Mouse (Mus musculus) left cerebral cortex, adult 18-20 months (tissue): ENCODE measurements around the gene Snd1. TPM values are rescaled to one million over a fixed set of nuclear protein-coding genes. Genes with fewer than 3 reads are reported as not detected.
A peak's percentile ranks its signal among the peaks of the same experiment; 100 is the strongest.

Source experiments
- DNase-seq, 2 experiments: peaks; one replicate each; pipeline ENCODE4 v3.0.0; 2021 to 2022; ENCODE audit warnings: low spot score in 2 of 2, mixed read lengths in 1 of 2
- total RNA-seq, 2 experiments: library from RNA; stranded (reverse); gene quantifications; 2 replicates each; pipeline ENCODE4 v1.2.3; 2021

Gene Snd1
- total RNA-seq, 2 experiments from 2014 or later: 80.5 to 83.0 TPM

- DNase-seq: peak; percentile 70 to 77
Observed at GRCm38 (mm10) chr6:28537851-28538527, 63.0 kb downstream of the Snd1 start.

GRCm38 (mm10) chr6:28542298-28542701 lies 67.4 kb downstream of the Snd1 start:
- DNase-seq: peak; percentile 53 to 71

- DNase-seq: no peak
Observed at GRCm38 (mm10) chr6:28546943-28547342, 72.0 kb downstream of the Snd1 start.

GRCm38 (mm10) chr6:28549374-28549773 lies 74.4 kb downstream of the Snd1 start:
- DNase-seq: peak in 1 of 2 experiments; percentile 45

- DNase-seq: no peak
Observed at GRCm38 (mm10) chr6:28550255-28551004, 75.5 kb downstream of the Snd1 start.

- peak in 1 of 2 experiments; percentile 59 for DNase-seq
Observed at GRCm38 (mm10) chr6:28554470-28554869, 79.5 kb downstream of the Snd1 start.

- DNase-seq: peak; percentile 42 to 59
Observed at GRCm38 (mm10) chr6:28555002-28555401, 80.1 kb downstream of the Snd1 start.

- no peak for DNase-seq
Observed at GRCm38 (mm10) chr6:28555428-28555827, 80.5 kb downstream of the Snd1 start.

- DNase-seq: peak in 1 of 2 experiments; percentile 38
Observed at GRCm38 (mm10) chr6:28557728-28558127, 82.8 kb downstream of the Snd1 start.

GRCm38 (mm10) chr6:28559419-28559818 lies 84.5 kb downstream of the Snd1 start:
- DNase-seq: no peak

GRCm38 (mm10) chr6:28561291-28561995 lies 86.5 kb downstream of the Snd1 start:
- DNase-seq: peak in 1 of 2 experiments; percentile 44

- DNase-seq: no peak
Observed at GRCm38 (mm10) chr6:28562323-28563044, 87.5 kb downstream of the Snd1 start.

- no peak for DNase-seq
Observed at GRCm38 (mm10) chr6:28567978-28568377, 93.0 kb downstream of the Snd1 start.

- DNase-seq: no peak
Observed at GRCm38 (mm10) chr6:28571946-28572345, 97.0 kb downstream of the Snd1 start.

- DNase-seq: peak in 1 of 2 experiments; percentile 30
Observed at GRCm38 (mm10) chr6:28572991-28573759, 98.2 kb downstream of the Snd1 start.

GRCm38 (mm10) chr6:28576356-28577264 lies 101.7 kb downstream of the Snd1 start:
- no peak for DNase-seq

- DNase-seq: no peak
Observed at GRCm38 (mm10) chr6:28582847-28583246, 107.9 kb downstream of the Snd1 start.

GRCm38 (mm10) chr6:28583399-28583798 lies 108.5 kb downstream of the Snd1 start:
- DNase-seq: no peak

GRCm38 (mm10) chr6:28586806-28587205 lies 111.9 kb downstream of the Snd1 start:
- DNase-seq: no peak
